Mouse (Mus musculus) hindbrain, embryonic 15.5 days (tissue): ENCODE measurements around the gene Hist1h2bm. TPM values are rescaled to one million over a fixed set of nuclear protein-coding genes. Genes with fewer than 3 reads are reported as not detected.
"Not testable (repeated sequence)": the region's sequence is repeated elsewhere in the genome, so short reads cannot be mapped to it uniquely, and the experiment has no call there.

Experiments
- ATAC-seq: fragments of 200-750 bp; cut with Nextera tagmentation; 2 replicates; pipeline ENCODE4 v1.8.0; 2017; ENCODE audit warnings: low read depth, moderate number of reproducible peaks, moderate TSS enrichment; ENCODE audit not compliant: low FRiP score
- H3K27ac ChIP-seq: fragments of 300-500 bp; sonication (generic); replicated peaks from 2 replicates; pipeline ENCODE4 v1.5.1; 2015; ENCODE audit warnings: mild to moderate bottlenecking, inconsistent platforms
- H3K27me3 ChIP-seq: fragments of 300-500 bp; sonication (generic); 2 replicates; pipeline ENCODE4 v1.6.1; 2015; ENCODE audit warnings: control low read depth, inconsistent platforms
- H3K36me3 ChIP-seq: fragments of 300-500 bp; sonication (generic); 2 replicates; pipeline ENCODE4 v1.6.1; 2015; ENCODE audit warnings: control low read depth, inconsistent platforms
- H3K4me1 ChIP-seq: fragments of 300-500 bp; sonication (generic); replicated peaks from 2 replicates; pipeline ENCODE4 v1.6.1; 2015; ENCODE audit warnings: control low read depth, inconsistent platforms
- H3K4me2 ChIP-seq: fragments of 300-500 bp; sonication (generic); 2 replicates; pipeline ENCODE4 v1.6.1; 2015; ENCODE audit warnings: moderate library complexity, mild to moderate bottlenecking, inconsistent platforms
- H3K4me3 ChIP-seq: fragments of 300-500 bp; sonication (generic); 2 replicates; pipeline ENCODE4 v1.5.1; 2015; ENCODE audit warnings: mild to moderate bottlenecking, inconsistent platforms
- H3K9ac ChIP-seq: fragments of 300-500 bp; sonication (generic); 2 replicates; pipeline ENCODE4 v1.6.1; 2015; ENCODE audit warnings: inconsistent platforms
- H3K9me3 ChIP-seq: fragments of 300-500 bp; sonication (generic); 2 replicates; pipeline ENCODE4 v1.6.1; 2016; ENCODE audit warnings: control low read depth, inconsistent platforms
- WGBS: fragments of 180-500 bp; shearing (Covaris S2); methylation state at CpG from one replicate; pipeline ENCODE4 v1.1.7; 2015; 5-methylcytosine and 5-hydroxymethylcytosine counted together
- polyA plus RNA-seq: library from polyadenylated mRNA; unstranded; fragments of >200 nt; fragmentation: Nextera tagmentation; extraction: Ambion mirVana; gene quantifications from 2 replicates; pipeline ENCODE4 v1.2.1, GENCODE M21; 2015

Gene Hist1h2bm
- polyA plus RNA-seq, 1 experiment from 2014 or later: 0.51 TPM

- H3K36me3 ChIP-seq: no peaks in the 10 kb centered on the region
Observed at GRCm38 (mm10) chr13:21734010-21734905, 12.4 kb downstream of the Hist1h2bm start.

GRCm38 (mm10) chr13:21734906-21735767 is 13.3 kb downstream of the Hist1h2bm start, which contains the start of gene Hist1h4j:
Hist1h4j (plus strand) TSS chr13:21735064.
- not testable (repeated sequence) for H3K27me3 ChIP-seq, H3K9me3 ChIP-seq, H3K36me3 ChIP-seq
- Histone ChIP-seq H3K4me1 (peaks cover 19% of the 10 kb centered on the region), H3K27ac (peak within 1 kb of the TSS; percentile 96), H3K4me3 (peak within 1 kb of the TSS; percentile 56), H3K9ac (peak within 1 kb of the TSS; percentile 54), H3K4me2 (peak within 1 kb of the TSS; percentile 73)
- ATAC-seq: peak; percentile 91
- WGBS: under 1% methylated on average over 52 of the region's 56 CpGs

More at GRCm38 (mm10) chr13:21734010-21734905, 12.4 kb downstream of the Hist1h2bm start:
- peak overlapping the region; percentile 73 for H3K4me2 ChIP-seq
- H3K27ac ChIP-seq: peak overlapping the region; percentile 96
- H3K27me3 ChIP-seq: no peaks in the 10 kb centered on the region
- H3K9me3 ChIP-seq: no peaks in the 10 kb centered on the region
- peak overlapping the region; percentile 56 for H3K4me3 ChIP-seq
- H3K4me1 ChIP-seq: peaks cover 19% of the 10 kb centered on the region
- H3K9ac ChIP-seq: peak overlapping the region; percentile 54
- WGBS: under 1% methylated on average over 21 of the region's 21 CpGs
- peak; percentile 86 for ATAC-seq

GRCm38 (mm10) chr13:21745006-21745405 is 23.2 kb downstream of the Hist1h2bm start:
- H3K4me2 ChIP-seq: no peak overlapping the region
- no peaks in the 10 kb centered on the region for H3K27me3 ChIP-seq
- no peak overlapping the region for H3K9ac ChIP-seq
- H3K4me1 ChIP-seq: peaks cover 12% of the 10 kb centered on the region
- no peaks in the 10 kb centered on the region for H3K9me3 ChIP-seq
- no peaks in the 10 kb centered on the region for H3K36me3 ChIP-seq
- no peak for ATAC-seq
- H3K4me3 ChIP-seq: no peak overlapping the region
- H3K27ac ChIP-seq: no peak overlapping the region
- WGBS: 97% methylated on average over 1 of the region's 1 CpGs

- H3K9me3 ChIP-seq: no peaks in the 10 kb centered on the region
- H3K9ac ChIP-seq: peak overlapping the region; percentile 53
- H3K4me3 ChIP-seq: peak overlapping the region; percentile 48
- no peaks in the 10 kb centered on the region for H3K36me3 ChIP-seq
- peak overlapping the region; percentile 73 for H3K4me2 ChIP-seq
- WGBS: 7% methylated on average over 5 of the region's 5 CpGs
- ATAC-seq: no peak
- H3K4me1 ChIP-seq: peaks cover 27% of the 10 kb centered on the region
- peak overlapping the region; percentile 89 for H3K27ac ChIP-seq
- no peaks in the 10 kb centered on the region for H3K27me3 ChIP-seq
Observed at GRCm38 (mm10) chr13:21749387-21750158, 27.7 kb downstream of the Hist1h2bm start.

- not testable (repeated sequence) for H3K36me3 ChIP-seq, H3K9me3 ChIP-seq, H3K27me3 ChIP-seq
- H3K4me1 ChIP-seq: peaks cover 31% of the 10 kb centered on the region
- peak; percentile 91 for ATAC-seq
- H3K27ac ChIP-seq: peak within 1 kb of the TSS; percentile 89
- peak within 1 kb of the TSS; percentile 48 for H3K4me3 ChIP-seq
- H3K4me2 ChIP-seq: peak within 1 kb of the TSS; percentile 73
- H3K9ac ChIP-seq: peak within 1 kb of the TSS; percentile 53
- WGBS: under 1% methylated on average over 47 of the region's 56 CpGs
Observed at GRCm38 (mm10) chr13:21750159-21751017, 28.5 kb downstream of the Hist1h2bm start, which contains the start of gene Hist1h4k. Hist1h4k (minus strand) TSS chr13:21750505.

- H3K36me3 ChIP-seq: no peaks in the 10 kb centered on the region
- H3K4me2 ChIP-seq: no peak overlapping the region
- ATAC-seq: no peak
- no peak overlapping the region for H3K4me3 ChIP-seq
- H3K27ac ChIP-seq: no peak overlapping the region
- peaks cover 31% of the 10 kb centered on the region for H3K4me1 ChIP-seq
- H3K9me3 ChIP-seq: no peaks in the 10 kb centered on the region
- H3K9ac ChIP-seq: no peak overlapping the region
- no peaks in the 10 kb centered on the region for H3K27me3 ChIP-seq
Observed at GRCm38 (mm10) chr13:21751417-21751816, 29.6 kb downstream of the Hist1h2bm start.

GRCm38 (mm10) chr13:21751827-21752226 is 30.0 kb downstream of the Hist1h2bm start:
- no peak overlapping the region for H3K9ac ChIP-seq
- 79% methylated on average over 3 of the region's 3 CpGs for WGBS
- H3K36me3 ChIP-seq: no peaks in the 10 kb centered on the region
- H3K4me1 ChIP-seq: peaks cover 31% of the 10 kb centered on the region
- H3K27ac ChIP-seq: no peak overlapping the region
- H3K9me3 ChIP-seq: no peaks in the 10 kb centered on the region
- ATAC-seq: no peak
- no peak overlapping the region for H3K4me2 ChIP-seq
- H3K4me3 ChIP-seq: no peak overlapping the region
- H3K27me3 ChIP-seq: no peaks in the 10 kb centered on the region

GRCm38 (mm10) chr13:21752356-21752755 is 30.5 kb downstream of the Hist1h2bm start:
- Histone ChIP-seq H3K27me3 (no peaks in the 10 kb centered on the region), H3K4me2 (0 out of 2 replicates have a peak overlapping the region, but pooled peaks have one; percentile 88), H3K36me3 (no peaks in the 10 kb centered on the region), H3K4me3 (no peak overlapping the region), H3K27ac (0 out of 2 replicates have a peak overlapping the region, but pooled peaks have one; percentile 2), H3K9me3 (no peaks in the 10 kb centered on the region), H3K4me1 (peaks cover 31% of the 10 kb centered on the region), H3K9ac (no peak overlapping the region)
- no peak for ATAC-seq
- WGBS: 52% methylated on average over 3 of the region's 3 CpGs

- peak overlapping the region; percentile 88 for H3K4me2 ChIP-seq
- H3K9me3 ChIP-seq: no peaks in the 10 kb centered on the region
- H3K27me3 ChIP-seq: no peaks in the 10 kb centered on the region
- no peaks in the 10 kb centered on the region for H3K36me3 ChIP-seq
- peak overlapping the region; percentile 94 for H3K27ac ChIP-seq
- ATAC-seq: no peak
- peak overlapping the region; percentile 47 for H3K4me3 ChIP-seq
- WGBS: 2% methylated on average over 10 of the region's 10 CpGs
- peaks cover 31% of the 10 kb centered on the region for H3K4me1 ChIP-seq
- H3K9ac ChIP-seq: peak overlapping the region; percentile 60
Observed at GRCm38 (mm10) chr13:21753051-21753523, 31.2 kb downstream of the Hist1h2bm start.

GRCm38 (mm10) chr13:21753524-21754285 is 31.9 kb downstream of the Hist1h2bm start, which contains the start of the genes Hist1h2ak and Hist1h2bn:
Hist1h2ak (minus strand) TSS chr13:21753827.
Hist1h2bn (plus strand) TSS chr13:21754123.
- peaks cover 28% of the 10 kb centered on the region for H3K4me1 ChIP-seq
- peak within 1 kb of the TSS; percentile 94 for H3K27ac ChIP-seq
- not testable (repeated sequence) for H3K9me3 ChIP-seq, H3K36me3 ChIP-seq, H3K27me3 ChIP-seq
- H3K4me3 ChIP-seq: peak within 1 kb of the TSS; percentile 47
- peak within 1 kb of the TSS; percentile 88 for H3K4me2 ChIP-seq
- H3K9ac ChIP-seq: peak within 1 kb of the TSS; percentile 60
- under 1% methylated on average over 39 of the region's 50 CpGs for WGBS
- peak; percentile 97 for ATAC-seq
